Mouse (Mus musculus): Measurements from ENCODE around the gene Jph4.

GRCm38 (mm10) chr14:55063581-55064381 is 53.0 kb downstream of the Jph4 start:
- TF ChIP-seq CTCF (IDR thresholded peaks at IDR 0.05; ENCODE audit: extremely low read depth, insufficient read depth, insufficient read length, insufficient replicate concordance) (no peak), POLR2A (IDR thresholded peaks at IDR 0.05; ENCODE audit: low read depth, low read length) (no peak)

All from spleen, adult 2 months (tissue).